Mouse (Mus musculus) adrenal gland, adult 2 months (tissue): ENCODE data around the gene Grhl1. TPM values are rescaled to one million over a fixed set of nuclear protein-coding genes. Genes with fewer than 3 reads are reported as not detected.

Source experiments
- DNase-seq: peaks from one replicate; pipeline ENCODE4 v3.0.0; 2021
- long read RNA-seq: library from polyadenylated mRNA; stranded (forward); transcript quantifications from one replicate; pipeline ENCODE4 v2.0.0, GENCODE M21; 2021
- polyA plus RNA-seq: library from polyadenylated mRNA; depleted of rRNA; stranded (reverse); fragments of >200 nt; gene quantifications from 2 replicates; pipeline ENCODE4 v1.2.3, GENCODE M21; 2012; rRNA removed
- total RNA-seq, 2 experiments: library from RNA; stranded (reverse); gene quantifications; 2 replicates each; pipeline ENCODE4 v1.2.3; 2021

Gene Grhl1
- 1 to 10 TPM; 1.0 to 1.2 TPM for total RNA-seq
- 0.17 and 0.42 TPM in 2 replicates for polyA plus RNA-seq
- long read RNA-seq = 0 reads

GRCm38 (mm10) chr12:24571523-24572392, at the start of gene Grhl1:
Grhl1 (plus strand) TSS chr12:24572283.
- peak; percentile 97 for DNase-seq

- DNase-seq = peak; percentile 87
These were observed 47.0 kb upstream of the Grhl1 start for GRCm38 (mm10) chr12:24525065-24525464.

GRCm38 (mm10) chr12:24536390-24536789, 35.7 kb upstream of the Grhl1 start:
- DNase-seq = no peak

DNA sequence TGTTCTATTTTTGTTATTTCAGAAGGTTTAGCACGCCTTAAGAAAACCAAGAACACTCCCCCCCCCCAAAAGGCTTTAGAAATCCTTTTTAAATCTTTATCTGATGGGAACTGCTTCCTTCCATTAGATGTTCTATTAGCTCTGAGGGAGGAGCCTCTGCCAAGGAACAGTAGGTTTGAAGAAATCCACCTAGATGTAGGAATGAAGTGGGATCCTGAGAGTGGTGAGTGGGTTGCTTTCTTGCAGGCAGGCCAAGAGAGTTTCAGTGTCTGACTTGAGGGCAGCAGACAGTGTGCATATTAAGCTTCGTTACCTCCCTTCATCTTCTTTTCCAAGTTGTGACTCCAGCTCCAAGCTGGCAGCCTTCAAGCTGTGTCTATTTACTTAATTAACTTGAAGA, 34.9 kb upstream of the Grhl1 start:
- DNase-seq = no peak

DNA sequence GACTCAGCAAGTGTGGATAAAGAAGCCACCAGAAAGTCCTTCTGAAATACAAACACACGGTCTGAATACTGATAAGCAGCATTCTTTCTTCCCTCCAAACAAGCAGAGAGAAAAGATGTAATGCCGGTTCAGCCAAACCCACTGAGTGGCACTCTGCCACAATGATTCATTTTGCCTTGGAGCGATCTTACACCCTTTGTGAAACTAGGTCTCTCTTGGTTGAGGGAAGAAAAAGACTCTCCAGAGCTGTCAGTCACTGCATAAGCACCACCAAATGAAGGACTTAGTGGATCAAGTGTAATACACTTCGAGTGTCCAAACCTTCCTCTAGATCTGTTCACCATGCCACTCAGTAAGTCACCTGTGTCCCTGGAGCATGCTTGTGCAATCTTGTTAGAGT, 34.1 kb upstream of the Grhl1 start:
- peak; percentile 72 for DNase-seq

DNA sequence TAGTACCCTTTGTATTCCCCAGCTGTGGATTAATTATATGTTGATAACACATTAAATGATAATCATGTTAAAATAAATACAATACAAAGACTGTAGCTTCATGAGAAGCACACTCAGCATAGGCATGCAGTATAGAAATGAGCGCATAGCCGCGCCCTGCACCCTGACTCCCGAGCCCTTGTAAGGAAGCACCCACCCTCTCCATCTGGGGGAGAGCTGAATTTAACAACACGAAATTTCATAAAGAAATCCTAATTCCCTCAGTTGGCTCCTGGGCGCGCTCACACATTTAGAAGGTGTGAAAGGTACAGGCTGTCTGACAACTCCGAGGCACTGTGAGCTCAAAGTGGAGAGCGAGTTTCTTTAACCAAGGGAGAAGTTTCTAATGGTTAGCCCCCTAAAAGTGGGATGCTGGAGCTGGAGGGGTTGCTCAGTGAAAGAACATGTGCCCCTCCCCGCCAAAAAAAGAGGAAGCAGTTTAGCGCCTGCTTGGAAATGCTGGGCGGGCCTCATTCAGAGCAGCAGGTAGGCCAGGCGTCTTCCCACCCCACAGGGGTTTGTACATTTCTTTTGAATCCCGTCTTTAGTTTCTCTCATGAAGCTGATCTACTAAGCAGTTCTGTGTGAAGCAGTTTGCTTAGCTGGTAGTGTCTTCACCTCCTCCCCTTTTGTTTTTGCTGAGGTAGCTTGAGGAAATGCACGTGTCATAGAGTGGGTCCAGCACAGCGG, 30.5 kb upstream of the Grhl1 start:
- no peak for DNase-seq

GRCm38 (mm10) chr12:24547686-24548085, 24.4 kb upstream of the Grhl1 start:
- DNase-seq = no peak

GRCm38 (mm10) chr12:24548885-24549284, 23.2 kb upstream of the Grhl1 start:
- DNase-seq = no peak

- DNase-seq = no peak
These were observed 19.6 kb upstream of the Grhl1 start for GRCm38 (mm10) chr12:24552531-24552930.

GRCm38 (mm10) chr12:24555976-24556375, 16.1 kb upstream of the Grhl1 start:
- no peak for DNase-seq

DNA sequence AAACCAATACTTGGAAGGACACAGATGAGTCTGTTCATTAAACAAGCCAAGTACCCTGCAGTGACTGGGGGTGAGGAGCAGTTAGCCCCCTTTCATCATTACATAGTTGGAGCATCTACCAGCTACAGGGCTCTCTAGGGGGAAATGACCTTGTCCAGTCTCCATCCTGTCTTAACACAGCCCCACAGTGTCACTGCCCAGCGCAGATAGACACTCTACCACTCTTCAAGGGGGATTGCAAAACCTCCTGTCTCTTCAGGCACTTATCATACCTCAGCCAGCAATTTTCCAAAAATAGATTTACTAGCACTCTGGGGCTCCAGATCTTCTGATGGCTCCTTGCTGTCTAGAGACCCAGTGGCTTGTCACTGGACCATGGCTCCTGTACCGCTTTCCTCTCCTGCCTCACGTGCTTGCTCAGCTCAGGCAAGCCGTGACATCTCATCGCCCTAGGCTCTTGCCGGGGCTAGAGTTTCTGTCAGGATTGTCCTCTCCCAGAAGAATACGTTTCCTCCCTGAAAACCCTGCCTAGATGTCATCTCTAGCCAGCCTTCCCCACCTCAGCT, 8.6 kb upstream of the Grhl1 start:
- no peak for DNase-seq

DNA sequence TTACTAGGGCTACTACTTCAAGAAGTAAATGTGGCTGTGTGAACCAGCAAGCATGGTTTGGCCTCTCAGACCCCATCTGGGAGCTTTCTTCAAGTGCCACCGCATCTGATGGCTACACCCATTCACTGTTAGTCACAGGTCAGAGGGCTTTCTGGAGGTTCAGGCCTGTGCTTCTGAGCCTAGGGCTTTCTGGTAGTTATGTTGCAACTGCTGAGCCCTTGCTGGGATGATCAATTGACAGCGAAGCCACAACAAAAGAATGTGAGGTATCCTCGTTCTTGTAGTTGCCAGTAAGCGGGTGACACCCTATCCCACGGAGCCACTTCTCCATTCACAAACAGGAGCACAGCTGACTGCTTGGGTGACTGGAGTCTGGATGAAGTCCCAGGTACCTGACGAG, 6.8 kb upstream of the Grhl1 start:
- DNase-seq = no peak

- no peak for DNase-seq
These were observed 4.5 kb upstream of the Grhl1 start for GRCm38 (mm10) chr12:24567606-24568005.

DNA sequence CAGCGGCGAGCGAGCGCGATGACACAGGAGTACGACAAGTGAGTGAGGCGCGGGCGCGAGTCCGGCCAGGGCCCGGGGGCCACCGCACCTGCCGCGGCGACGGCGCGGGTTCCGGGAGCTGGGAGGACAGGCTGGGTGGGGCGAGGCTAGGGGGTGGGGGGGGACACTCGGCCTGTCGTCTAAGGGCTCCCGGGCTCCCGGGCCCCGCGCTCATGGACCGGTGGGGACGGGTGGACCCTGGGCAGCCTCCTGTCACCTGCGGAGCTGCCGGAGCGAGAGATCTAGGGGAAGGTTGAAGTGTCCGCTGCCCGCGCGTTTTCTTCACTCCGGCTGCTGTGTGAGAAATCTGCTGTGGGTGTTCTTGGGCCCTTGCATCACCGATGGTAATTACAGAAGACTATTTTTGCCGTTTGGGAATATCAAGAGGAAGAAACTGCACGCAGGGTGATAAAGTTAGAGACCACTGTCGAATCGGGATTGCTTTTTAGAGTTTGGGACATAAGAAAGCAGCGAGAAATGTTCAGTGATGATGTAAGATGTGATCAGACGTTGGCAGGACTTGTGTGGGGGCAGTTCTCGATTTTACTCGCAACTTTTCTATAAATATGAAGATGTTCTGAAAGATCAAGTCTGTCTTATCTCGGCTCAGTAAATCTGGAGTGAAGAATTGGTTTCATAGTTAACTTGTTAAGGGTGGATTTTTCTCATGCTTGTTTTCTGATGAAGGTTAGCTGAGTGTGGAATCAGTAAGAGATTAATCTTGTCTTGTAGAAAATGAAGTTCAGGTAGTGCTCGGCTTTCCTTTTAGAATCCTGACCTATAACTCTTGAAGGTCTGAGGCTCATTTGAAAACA, 565 bp downstream of the Grhl1 start:
- no peak for DNase-seq

DNA sequence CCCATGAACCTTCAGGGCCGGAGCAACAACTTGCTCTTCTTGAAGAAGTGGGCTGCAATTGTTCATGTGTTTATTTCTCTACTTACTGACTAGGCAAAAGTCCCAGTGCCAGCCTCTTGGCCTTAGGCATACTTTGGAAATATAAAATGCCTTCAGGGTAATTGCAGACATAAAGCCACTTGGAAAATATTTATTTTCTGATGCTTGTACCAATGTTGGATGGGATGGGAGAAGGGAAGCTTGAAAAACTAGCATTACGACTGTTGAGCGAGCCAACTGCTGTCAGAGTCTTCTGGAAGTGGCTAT, 1.1 kb downstream of the Grhl1 start:
- no peak for DNase-seq

GRCm38 (mm10) chr12:24574870-24575269, 2.8 kb downstream of the Grhl1 start:
- no peak for DNase-seq

- DNase-seq = no peak
These were observed 8.4 kb downstream of the Grhl1 start for GRCm38 (mm10) chr12:24580452-24580851.

- DNase-seq = no peak
These were observed 9.1 kb downstream of the Grhl1 start for GRCm38 (mm10) chr12:24580996-24581683.

- DNase-seq = no peak
These were observed 11.6 kb downstream of the Grhl1 start for GRCm38 (mm10) chr12:24583653-24584052.

GRCm38 (mm10) chr12:24584835-24585234, 12.8 kb downstream of the Grhl1 start:
- DNase-seq = no peak

- no peak for DNase-seq
These were observed 14.1 kb downstream of the Grhl1 start for GRCm38 (mm10) chr12:24586193-24586592.

DNA sequence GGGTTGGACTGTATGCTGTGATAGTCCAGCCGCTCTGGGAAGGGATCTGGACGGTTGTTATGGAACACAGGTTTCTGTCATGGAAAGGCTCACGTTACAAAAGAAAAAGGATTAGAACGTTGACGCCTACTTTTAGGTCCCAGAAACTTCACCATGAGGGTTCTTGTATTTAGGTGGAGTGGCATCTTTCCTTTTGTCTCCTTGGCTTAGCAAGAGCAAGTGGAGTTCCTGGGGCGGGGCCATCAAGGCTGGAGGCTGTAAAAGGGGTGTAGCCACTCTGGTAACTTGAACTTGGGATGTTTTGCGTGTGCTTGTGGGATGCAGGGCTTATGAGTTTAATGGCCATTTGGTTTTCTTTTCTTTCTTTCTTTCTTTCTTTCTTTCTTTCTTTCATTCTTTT, 18.3 kb downstream of the Grhl1 start:
- DNase-seq = no peak
